Mouse (Mus musculus): ENCODE data around the gene Tsr1.
A peak's percentile ranks its signal among the peaks of the same experiment; 100 is the strongest.

Gene Tsr1

DNA sequence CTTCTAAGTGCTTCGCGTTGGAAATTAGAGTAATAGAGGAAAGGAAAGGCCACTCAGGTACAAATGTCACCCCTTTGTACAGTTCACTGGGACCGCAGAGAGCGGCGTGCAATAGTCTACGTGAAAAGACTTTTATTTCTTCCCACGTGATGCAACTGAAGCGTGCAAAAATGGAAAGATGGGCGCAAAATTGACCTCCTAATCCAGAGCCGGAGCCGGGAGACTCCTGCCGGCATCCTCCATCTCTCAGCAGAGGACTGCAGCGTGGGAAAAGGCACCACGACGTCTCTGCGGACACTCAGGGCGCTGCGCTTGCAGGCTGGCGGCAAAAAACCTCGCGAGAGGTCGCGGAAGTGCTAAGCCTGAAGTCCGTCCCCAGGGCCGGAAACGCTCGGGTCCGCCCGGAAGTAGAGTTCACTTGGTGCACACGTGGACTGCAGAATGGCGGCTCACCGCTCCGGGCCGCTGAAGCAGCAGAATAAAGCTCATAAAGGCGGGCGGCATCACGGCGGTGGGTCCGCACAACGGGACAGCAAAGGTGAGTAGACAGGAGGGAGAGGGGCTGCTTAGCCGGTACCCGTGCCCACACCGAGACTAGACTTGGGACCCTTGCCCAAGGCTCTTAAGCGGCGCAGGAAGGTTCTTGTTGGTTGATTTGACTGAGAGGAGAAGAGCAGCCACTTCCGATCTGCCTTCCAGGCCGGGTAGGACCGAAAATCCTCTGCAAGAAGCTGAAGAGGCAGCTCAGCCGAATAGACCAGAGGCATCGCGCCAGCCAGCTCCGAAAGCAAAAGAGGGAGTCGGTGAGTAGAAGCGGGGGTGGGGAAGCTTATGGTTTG, at the start of gene Tsr1:
Gene Tsr1, plus strand, starts transcription at position 394 of the 839 bp plus-strand sequence.
- peak; percentile 89 for DNase-seq (ENCODE audit: low spot score)

GRCm38 (mm10) chr11:74850998-74851661, 46.7 kb upstream of the Tsr1 start:
- no peak for DNase-seq (ENCODE audit: low spot score)

GRCm38 (mm10) chr11:74857756-74858155, 40.1 kb upstream of the Tsr1 start:
- DNase-seq (ENCODE audit: low spot score) = no peak

DNA sequence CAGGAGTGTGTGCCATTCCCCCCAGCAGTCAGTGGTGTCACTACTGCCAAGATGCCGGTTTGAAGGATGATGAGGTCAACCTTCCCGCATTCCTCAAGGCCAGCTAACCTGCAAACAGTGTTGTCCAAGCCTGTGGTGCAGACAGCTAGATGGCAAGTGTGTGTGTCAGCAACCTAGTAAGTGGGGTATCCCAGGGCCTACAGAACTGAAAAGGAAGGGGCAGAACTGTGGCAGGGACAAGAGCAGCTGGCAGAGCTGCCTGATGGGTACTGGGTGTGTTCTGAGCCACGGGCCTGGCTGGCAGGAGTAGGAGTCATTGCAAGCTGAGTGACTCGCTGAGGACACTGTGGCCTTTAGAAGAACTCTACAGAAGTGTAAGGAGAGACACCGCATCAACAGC, 35.7 kb upstream of the Tsr1 start:
- no peak for DNase-seq (ENCODE audit: low spot score)

- peak; percentile 24 for DNase-seq (ENCODE audit: low spot score)
Measured at GRCm38 (mm10) chr11:74863471-74863870, 34.4 kb upstream of the Tsr1 start.

DNA sequence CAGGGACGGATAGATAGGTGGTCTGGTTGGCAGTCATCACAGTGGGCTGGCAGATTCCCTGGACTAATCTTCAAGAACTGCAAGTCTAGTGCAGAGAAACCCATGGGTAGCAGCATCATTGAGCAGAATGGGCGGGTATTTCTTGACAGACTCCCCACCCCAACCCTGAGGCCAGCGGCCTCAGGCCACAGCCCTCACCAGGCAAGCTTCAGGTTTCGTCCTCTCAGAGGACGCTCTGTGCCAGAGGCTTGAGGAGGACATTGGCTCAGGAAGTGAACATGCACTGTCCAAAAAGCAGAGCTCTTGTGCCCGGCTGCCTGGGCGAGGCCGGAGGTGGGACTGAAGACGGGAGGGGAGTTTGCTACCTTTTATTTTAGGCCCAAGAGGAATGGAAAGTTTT, 33.5 kb upstream of the Tsr1 start:
- no peak for DNase-seq (ENCODE audit: low spot score)

GRCm38 (mm10) chr11:74865252-74865651, 32.6 kb upstream of the Tsr1 start:
- DNase-seq (ENCODE audit: low spot score) = no peak

- DNase-seq (ENCODE audit: low spot score) = no peak
Measured at GRCm38 (mm10) chr11:74866640-74867039, 31.2 kb upstream of the Tsr1 start.

- no peak for DNase-seq (ENCODE audit: low spot score)
Measured at GRCm38 (mm10) chr11:74867181-74867580, 30.7 kb upstream of the Tsr1 start.

- DNase-seq (ENCODE audit: low spot score) = no peak
Measured at GRCm38 (mm10) chr11:74868046-74868760, 29.7 kb upstream of the Tsr1 start.

DNA sequence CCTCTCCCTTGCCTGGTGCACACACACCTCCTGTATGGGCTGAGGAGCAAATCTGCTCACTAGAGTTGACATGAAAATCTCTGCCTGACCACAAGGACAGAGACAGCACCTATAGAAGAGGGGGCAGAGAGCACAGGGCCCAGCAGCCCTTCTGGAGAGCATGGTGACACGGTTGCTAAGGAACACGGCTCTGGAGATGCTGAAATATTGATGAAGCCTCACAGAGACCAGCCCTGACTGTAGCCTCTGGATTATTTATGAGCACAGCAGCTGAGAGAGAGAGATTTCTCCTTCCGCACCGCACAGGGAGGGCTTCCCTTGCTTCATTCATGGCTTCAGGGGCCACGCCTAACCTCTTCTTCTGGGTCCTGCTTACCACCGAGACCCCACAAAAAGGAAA, 28.3 kb upstream of the Tsr1 start:
- DNase-seq (ENCODE audit: low spot score) = no peak

- no peak for DNase-seq (ENCODE audit: low spot score)
Measured at GRCm38 (mm10) chr11:74870544-74870943, 27.3 kb upstream of the Tsr1 start.

DNA sequence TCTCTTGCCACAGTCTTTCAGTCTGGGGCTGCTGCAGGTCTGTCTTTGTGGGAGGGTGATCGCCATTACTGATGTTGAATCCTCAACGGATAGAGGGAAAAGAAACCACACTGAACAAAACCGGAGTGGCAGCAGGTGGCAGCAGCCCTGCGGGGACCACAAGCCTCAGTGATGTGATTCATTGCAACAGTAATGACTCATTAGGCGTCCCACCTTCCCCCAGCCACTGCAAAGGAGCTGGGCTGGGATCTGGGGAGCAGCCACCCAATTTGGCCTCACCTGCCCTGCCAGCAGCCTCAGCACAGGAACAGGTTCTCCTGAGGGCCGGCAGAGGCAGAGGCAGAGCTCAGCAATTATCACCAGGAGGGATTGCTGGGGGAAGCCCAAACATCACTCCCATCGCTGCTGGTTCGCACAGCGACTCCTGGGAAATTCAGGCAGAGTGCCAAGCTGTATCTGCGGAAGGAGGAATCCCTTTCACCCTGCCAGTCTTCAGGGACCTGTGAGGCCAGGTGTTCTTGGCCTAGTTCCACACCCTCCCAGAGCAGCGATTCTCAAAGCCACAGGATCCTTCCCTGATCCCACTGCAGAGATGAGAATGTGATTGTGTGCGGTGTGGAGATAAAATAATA, 26.8 kb upstream of the Tsr1 start:
- no peak for DNase-seq (ENCODE audit: low spot score)

DNA sequence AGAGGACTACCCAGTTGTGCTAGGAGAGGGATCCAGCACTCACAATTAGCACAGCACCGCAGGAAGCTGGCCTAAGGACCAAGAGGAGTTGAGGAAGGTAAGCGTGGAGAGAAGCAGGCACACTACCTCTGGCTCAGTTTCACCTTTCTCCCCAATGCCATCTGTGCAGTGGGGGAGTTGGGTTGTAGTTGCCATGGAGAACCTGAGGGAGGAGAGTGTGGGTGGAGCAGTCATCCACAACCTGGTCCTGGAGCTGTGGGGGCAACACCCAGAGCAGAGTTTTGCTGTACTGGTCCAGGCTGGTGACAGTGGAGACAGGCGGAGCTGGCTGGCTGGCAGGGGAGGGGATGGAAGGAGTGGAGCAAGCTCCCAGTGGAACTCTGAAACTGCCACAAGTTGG, 23.2 kb upstream of the Tsr1 start:
- no peak for DNase-seq (ENCODE audit: low spot score)

GRCm38 (mm10) chr11:74876801-74877200, 21.1 kb upstream of the Tsr1 start:
- peak; percentile 25 for DNase-seq (ENCODE audit: low spot score)

- DNase-seq (ENCODE audit: low spot score) = no peak
Measured at GRCm38 (mm10) chr11:74880999-74881398, 16.9 kb upstream of the Tsr1 start.

DNA sequence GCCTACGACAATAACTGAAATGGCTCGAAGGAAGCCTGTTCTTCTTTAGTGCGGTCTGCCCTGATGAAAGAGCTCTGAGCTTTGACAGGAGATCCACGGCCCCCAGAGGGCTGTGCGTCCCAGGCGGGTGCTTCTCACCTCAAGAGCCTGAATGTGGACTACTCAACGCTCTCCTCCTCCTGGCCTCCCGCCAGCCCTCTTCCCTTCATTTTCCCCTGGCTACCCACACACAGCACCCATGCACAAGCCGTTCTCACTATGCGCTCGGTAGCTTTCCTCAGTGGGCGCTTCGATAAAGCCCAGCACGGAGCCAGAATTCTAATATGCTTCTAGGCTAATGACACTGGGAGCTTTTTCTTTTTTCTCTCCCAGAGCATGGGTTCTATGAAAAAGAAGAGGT, 15.9 kb upstream of the Tsr1 start:
- DNase-seq (ENCODE audit: low spot score) = no peak

DNA sequence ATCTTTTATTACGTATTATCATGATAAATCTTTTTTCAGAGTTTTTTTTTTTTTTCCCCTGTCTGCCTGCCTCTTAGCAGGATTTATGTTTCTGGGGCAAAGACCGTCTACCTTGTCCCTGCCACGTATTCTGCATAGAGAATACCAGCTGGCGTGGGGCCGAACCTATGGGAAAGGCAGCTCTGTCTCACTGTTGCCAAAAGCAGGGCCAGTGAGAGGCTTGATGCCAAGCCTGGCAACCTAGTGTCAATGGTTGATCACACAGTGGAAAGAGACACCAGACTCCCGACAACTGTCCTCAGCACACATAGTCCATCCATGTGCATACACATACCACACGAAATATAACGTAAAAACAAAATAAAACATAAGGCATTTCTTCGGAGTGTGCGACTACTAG, 14.8 kb upstream of the Tsr1 start:
- no peak for DNase-seq (ENCODE audit: low spot score)

DNA sequence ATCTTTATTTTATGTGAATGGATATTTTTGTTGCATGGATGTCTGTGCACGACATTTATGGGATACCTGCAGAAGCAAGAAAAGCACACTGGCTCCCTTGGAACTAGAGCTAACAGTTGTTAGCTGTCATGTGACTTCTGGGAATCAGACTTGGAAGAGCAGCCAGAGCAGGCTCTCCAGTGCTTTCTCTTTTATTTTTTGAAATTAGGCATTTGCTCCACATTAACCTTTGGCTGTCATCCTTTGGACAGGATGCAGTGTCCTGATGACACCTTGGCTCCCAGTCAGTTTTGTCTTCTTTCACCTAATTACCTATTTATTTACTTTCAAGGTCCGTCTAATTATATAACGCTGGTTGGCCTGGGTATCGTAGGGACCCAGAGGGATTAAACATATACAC, 3.3 kb upstream of the Tsr1 start:
- no peak for DNase-seq (ENCODE audit: low spot score)

DNA sequence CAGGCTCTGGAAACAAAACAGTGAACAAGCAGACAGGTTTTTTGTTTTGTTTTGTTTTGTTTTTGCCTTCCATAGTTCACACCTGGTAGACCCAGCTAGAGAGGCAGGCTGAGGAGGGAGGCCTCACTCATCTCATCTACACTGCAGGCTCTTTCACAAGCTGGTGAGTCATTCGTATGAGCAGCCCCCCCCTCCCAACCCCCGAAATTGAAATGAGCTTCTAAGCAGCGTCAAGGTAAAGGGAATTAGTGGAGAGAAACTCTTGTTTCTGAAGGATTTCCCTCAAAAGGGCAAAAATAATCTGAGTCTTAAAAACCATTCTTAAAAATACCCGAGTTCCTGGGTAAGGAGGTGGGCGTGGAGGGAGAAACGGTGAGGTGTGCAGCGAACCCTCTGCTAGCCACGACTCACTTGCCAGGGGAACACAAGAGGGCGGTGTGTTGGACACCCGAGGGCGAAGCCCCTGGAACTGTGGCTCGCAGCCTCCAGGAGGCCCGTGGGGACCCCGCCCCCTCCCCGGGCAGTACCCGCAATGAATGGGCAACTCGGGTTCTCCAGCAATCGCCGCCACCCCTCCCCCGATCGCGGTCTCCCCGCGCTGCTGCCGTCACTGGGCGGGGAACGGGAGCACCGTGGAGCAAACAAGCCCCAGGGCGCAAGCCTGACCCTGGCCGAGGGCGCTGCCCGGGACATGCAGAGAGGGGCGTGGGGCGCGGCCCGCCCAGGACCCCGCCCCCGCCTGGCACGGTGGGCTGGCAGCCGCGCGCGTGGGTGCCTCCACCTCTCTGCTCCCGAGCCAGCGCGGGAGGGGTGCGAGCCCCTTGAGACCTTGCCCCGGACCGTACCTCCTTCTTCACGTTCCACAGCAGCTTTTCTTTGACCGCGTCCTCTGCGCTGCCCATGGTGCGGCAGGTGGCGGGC, 1.6 kb upstream of the Tsr1 start:
- peak; percentile 58 for DNase-seq (ENCODE audit: low spot score)
